ENCODE assay signal across 8 mouse cellular contexts in the genomic region with DNA sequence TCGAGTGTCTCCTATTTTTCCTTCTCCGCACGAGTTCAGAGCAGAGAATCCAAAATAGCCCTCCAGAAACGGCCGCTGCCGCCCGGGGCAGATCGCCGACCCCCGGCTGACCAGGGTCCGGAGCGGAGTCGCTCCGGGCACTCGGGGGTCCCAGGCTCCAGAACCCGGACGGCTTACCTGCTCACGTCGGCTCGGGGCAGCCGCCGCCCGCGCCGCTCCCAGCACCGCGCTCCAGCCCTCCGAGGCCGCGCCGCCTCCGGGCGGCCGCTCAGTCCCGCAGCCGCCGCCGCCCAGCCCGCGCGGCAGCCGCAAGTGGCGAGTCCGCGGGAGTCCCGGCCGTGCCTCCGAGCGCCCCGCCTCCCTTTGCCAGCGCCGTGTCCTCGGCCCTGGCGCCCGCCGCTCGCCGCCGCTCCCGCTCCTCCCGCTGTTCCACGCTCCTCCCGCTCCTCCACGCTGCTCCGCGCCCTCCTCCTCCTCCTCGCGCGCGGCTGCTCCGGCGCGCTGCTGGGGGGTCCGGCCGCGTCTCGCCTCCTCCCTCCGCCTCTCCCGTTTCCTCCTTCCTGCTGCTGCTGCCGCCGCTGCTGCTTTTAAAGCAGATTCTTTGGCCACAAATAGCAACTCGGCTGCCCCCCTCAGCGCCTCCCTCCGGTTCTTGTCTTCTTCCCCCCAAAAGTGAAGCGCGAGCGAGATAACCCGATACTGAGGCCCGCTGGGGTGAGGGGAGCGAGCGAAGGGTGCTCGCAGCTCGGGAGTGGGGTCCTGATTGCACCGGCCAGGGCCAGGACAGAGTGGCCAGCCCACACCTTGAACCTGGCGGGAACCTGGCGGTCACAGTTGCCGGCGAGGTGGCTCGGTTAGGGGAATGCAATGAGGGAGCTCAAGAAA.
DNase-seq lines count a peak whose midpoint lies in the region; ATAC-seq lines count a peak whose summit lies in the region.

No protein-coding gene starts in this region.

- WGBS in intestine, embryonic 14.5 days = under 1% methylated on average over 88 of the region's 99 CpGs

- H3K4me3 ChIP-seq in intestine, embryonic 14.5 days (ENCODE audit: low read depth, low read length) = peak overlapping the region; percentile 63

- peak; percentile 82 for ATAC-seq in intestine, embryonic 14.5 days (replicated peaks; ENCODE audit: low FRiP score, low TSS enrichment, low read depth)
- ATAC-seq in activated CD4-positive, CD25-positive, alpha-beta regulatory T cell, adult 4 months = no peak

- H3K4me2 ChIP-seq in intestine, embryonic 14.5 days (ENCODE audit: low read length) = peak overlapping the region; percentile 76

- peak; percentile 88 for DNase-seq in adrenal gland, postnatal 14 days
- peak; percentile 76 for DNase-seq in embryo, embryonic 10.5 days (ENCODE audit: low spot score)
- peak; percentile 37 to 47 for DNase-seq in gastrocnemius, postnatal 36 days
- peak; percentile 93 for DNase-seq in intestine, embryonic 14.5 days (ENCODE audit: low spot score)
- peak; percentile 27 to 67 for DNase-seq in left cerebral cortex, adult 9 months (ENCODE audit: low spot score in 2 of 2)
- peak; percentile 49 for DNase-seq in lung, postnatal 36 days
- DNase-seq in right cerebral cortex, postnatal 14 days = peak; percentile 76

- H3K27ac ChIP-seq in intestine, embryonic 14.5 days (ENCODE audit: low read depth) = peak overlapping the region; percentile 93

- no peaks in the 10 kb centered on the region for H3K9me3 ChIP-seq in intestine, embryonic 14.5 days (ENCODE audit: control insufficient read depth, low read length)

- intact Hi-C loops in gastrocnemius, postnatal 36 days (cut with DNase I) = loop anchor here (5.0 kb wide), 1 partner anchor 77 kb away; no protein-coding TSS in a partner anchor

- H3K4me1 ChIP-seq in intestine, embryonic 14.5 days (replicated peaks; ENCODE audit: control insufficient read depth, insufficient read depth, low read length) = peaks cover 3% of the 10 kb centered on the region; the same call in 1 of the 2 replicates

- no peaks in the 10 kb centered on the region for H3K36me3 ChIP-seq in intestine, embryonic 14.5 days (ENCODE audit: control insufficient read depth, insufficient read depth, low read length)

- H3K27me3 ChIP-seq in intestine, embryonic 14.5 days (replicated peaks; ENCODE audit: control insufficient read depth, insufficient read depth, low read length) = no peaks in the 10 kb centered on the region

- peak overlapping the region; percentile 92 for H3K9ac ChIP-seq in intestine, embryonic 14.5 days (ENCODE audit: low read length)

Comparison
In these comparisons a context has a peak if more than half of its experiments do, and no peak if none do; other contexts are left out.
1. DNase-seq: peak in every context shown above with its lines; median percentile 93 in intestine, embryonic 14.5 days; 88 in adrenal gland, postnatal 14 days; 76 in embryo, embryonic 10.5 days; 76 in right cerebral cortex, postnatal 14 days; 49 in lung, postnatal 36 days; 47 in left cerebral cortex, adult 9 months; 42 in gastrocnemius, postnatal 36 days.